Mouse (Mus musculus) brain, embryonic 14.5 days (tissue): ENCODE data around the gene Gm19402. TPM values are rescaled to one million over a fixed set of nuclear protein-coding genes. Genes with fewer than 3 reads are reported as not detected.

Source experiments
- DNase-seq: peaks from one replicate; pipeline ENCODE4 v3.0.0-alpha.2; 2011; ENCODE audit warnings: low read depth
- CTCF ChIP-seq: fragments of 200-500 bp; IDR thresholded peaks from 2 replicates; pipeline ENCODE4 v1.5.1; 2012; ENCODE audit warnings: inconsistent platforms, mild to moderate bottlenecking, moderate library complexity, borderline replicate concordance; ENCODE audit not compliant: insufficient read depth, insufficient read length; ENCODE audit errors: extremely low read depth
- POLR2A ChIP-seq: fragments of 200-500 bp; IDR thresholded peaks from 2 replicates; pipeline ENCODE4 v1.6.1; 2012; ENCODE audit warnings: mild to moderate bottlenecking, inconsistent platforms, borderline replicate concordance; ENCODE audit not compliant: poor library complexity, insufficient read depth, insufficient read length, severe bottlenecking; ENCODE audit errors: extremely low read depth
- polyA plus RNA-seq: library from polyadenylated mRNA; depleted of rRNA; stranded (reverse); fragments of >200 nt; gene quantifications from 2 replicates; pipeline ENCODE4 v1.2.3, GENCODE M21; 2012; rRNA removed

Gm19402 gene
- polyA plus RNA-seq, 1 experiment: not detected

DNA sequence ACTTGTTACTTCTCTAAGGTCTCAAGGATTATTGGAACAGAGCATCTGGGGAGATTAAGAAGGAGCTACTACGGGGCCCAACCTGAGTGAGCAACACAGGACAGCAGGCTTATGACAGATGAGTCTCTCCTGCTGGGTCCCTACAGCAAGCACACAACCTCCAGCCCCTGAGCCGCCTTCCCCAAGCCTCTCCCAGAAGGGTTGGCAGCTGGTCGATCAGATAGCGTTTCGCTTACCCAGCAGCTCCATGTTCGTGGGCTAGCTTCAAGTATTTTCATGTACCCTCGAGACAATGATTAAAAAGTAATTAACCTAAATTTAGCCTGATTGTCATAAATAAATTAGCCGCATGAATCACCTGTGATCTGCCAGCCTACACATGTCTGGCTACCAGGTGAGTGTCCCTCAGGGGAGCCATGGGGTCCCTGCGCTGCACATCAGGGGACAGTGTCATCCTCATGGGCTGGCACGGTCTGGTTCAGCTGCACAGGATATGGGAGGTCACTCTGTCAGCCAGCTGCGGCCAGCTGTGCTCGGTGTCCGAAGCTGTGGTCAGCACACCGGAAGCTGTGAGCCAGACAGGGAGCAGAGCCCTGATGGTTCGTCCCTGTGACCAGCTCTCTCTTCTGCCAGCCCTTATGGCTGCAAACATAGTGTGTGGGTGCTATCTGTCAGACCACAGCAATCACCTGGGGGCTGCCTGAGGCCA is 32.1 kb downstream of the Gm19402 start:
- TF ChIP-seq POLR2A (no peak), CTCF (no peak)
- DNase-seq: no peak

DNA sequence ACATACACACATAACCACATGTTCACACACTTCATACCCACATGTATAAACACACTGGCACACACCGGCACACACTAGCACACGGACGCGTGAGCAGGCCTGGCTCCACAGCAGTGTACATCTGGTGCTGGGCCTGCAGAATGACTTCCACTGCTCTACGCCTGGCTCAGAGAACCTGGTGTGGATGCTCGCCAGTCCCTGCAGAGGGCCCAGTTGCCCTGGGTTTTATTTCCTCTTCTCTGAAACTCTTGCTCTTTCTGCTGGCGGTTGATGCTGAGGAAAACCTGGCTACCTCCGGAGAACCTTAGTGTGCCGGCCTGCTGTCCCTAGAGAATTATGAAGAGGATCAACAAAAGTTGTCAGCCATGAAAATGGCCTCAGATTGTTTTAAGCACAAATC is 38.5 kb downstream of the Gm19402 start:
- TF ChIP-seq CTCF (no peak), POLR2A (no peak)
- no peak for DNase-seq

DNA sequence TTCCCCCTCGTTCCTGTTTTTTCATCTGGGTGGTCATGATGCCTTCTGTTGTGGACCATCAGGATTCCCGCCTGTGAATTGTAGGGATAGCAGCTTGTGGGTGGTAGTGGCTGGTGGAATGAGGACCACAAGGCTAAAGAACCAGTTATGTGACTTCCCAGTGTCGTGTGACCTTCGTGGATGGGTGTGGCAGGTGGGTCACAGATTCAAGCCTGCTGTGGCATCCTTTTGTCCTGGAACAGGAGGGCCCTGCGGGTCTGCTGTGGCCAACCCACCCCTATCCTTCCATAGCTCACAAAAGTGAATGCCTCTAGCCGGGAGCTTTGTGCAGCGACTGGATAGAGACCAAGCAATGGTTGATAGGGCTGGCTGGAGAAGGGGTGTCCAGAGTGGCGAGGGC is 42.7 kb downstream of the Gm19402 start:
- no peak for DNase-seq
- TF ChIP-seq POLR2A (no peak), CTCF (no peak)

GRCm38 (mm10) chr10:77647461-77647860 is 43.1 kb downstream of the Gm19402 start:
- TF ChIP-seq POLR2A (no peak), CTCF (no peak)
- no peak for DNase-seq

DNA sequence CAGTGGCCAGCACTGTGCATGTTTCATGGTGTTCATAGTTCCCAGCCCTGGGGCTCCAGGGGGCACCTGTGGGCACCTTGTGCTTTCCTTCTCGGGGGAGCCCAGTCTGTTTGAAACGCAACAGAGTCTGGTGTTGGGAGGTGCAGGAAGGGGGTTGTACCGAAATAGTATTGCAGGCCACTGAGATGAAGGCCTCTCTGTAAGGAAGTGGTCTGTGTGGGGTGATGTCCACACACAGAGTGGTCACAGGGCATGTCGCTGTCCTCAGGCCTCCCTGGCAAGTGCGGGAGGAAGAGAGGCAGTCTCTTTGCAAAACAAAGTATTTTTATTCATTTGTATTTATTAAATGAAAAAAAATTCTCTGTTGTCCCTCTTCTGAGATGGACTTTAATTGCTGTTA is 45.0 kb downstream of the Gm19402 start:
- no peak for DNase-seq
- no peak for TF ChIP-seq POLR2A
- no peak for TF ChIP-seq CTCF

GRCm38 (mm10) chr10:77643160-77643559 is 47.4 kb downstream of the Gm19402 start:
- TF ChIP-seq POLR2A: no peak
- TF ChIP-seq CTCF: no peak
- DNase-seq: no peak

Other genes starting within 250 kb of the Gm19402 start
- 38.1 and 38.8 TPM in 2 replicates for gene Fam207a, start 175.0 kb downstream of the Gm19402 start, polyA plus RNA-seq
- gene Itgb2, start 160.5 kb downstream of the Gm19402 start, polyA plus RNA-seq: 0.62 and 0.94 TPM in 2 replicates
- gene Pttg1ip, start 109.0 kb downstream of the Gm19402 start, polyA plus RNA-seq: 70.0 and 74.8 TPM in 2 replicates
- gene Sumo3, start 84.7 kb downstream of the Gm19402 start, polyA plus RNA-seq: 368 and 420 TPM in 2 replicates
- gene Gm49325, start 84.6 kb downstream of the Gm19402 start, polyA plus RNA-seq: not detected in 2 replicates
- 56.9 and 57.7 TPM in 2 replicates for gene Ube2g2, start 68.5 kb downstream of the Gm19402 start, polyA plus RNA-seq
- 1.5 and 1.6 TPM in 2 replicates for gene Tspear, start 4.2 kb downstream of the Gm19402 start, polyA plus RNA-seq
- gene Gm9508, start 6.5 kb upstream of the Gm19402 start, polyA plus RNA-seq: not detected in 2 replicates
- not detected in 2 replicates for gene Gm10272, start 15.9 kb upstream of the Gm19402 start, polyA plus RNA-seq
- not detected in 2 replicates for gene Gm10024, start 20.7 kb upstream of the Gm19402 start, polyA plus RNA-seq
- gene Gm10142, start 25.1 kb upstream of the Gm19402 start, polyA plus RNA-seq: not detected in 2 replicates
- not detected in 2 replicates for gene Krtap12-1, start 29.8 kb upstream of the Gm19402 start, polyA plus RNA-seq
- gene Gm10100, start 35.7 kb upstream of the Gm19402 start, polyA plus RNA-seq: not detected in 2 replicates
- gene Gm18596, start 51.9 kb upstream of the Gm19402 start, polyA plus RNA-seq: not detected in 2 replicates
- not detected in 2 replicates for gene Gm9736, start 60.6 kb upstream of the Gm19402 start, polyA plus RNA-seq
- gene Gm3233, start 68.9 kb upstream of the Gm19402 start, polyA plus RNA-seq: not detected in 2 replicates
- gene Gm3238, start 80.6 kb upstream of the Gm19402 start, polyA plus RNA-seq: not detected in 2 replicates
- not detected in 2 replicates for gene Gm7138, start 86.2 kb upstream of the Gm19402 start, polyA plus RNA-seq
- gene Gm3250, start 91.8 kb upstream of the Gm19402 start, polyA plus RNA-seq: not detected in 2 replicates
- gene Gm7137, start 97.4 kb upstream of the Gm19402 start, polyA plus RNA-seq: not detected in 2 replicates
- not detected in 2 replicates for gene Gm9639, start 104.3 kb upstream of the Gm19402 start, polyA plus RNA-seq
- gene Gm19668, start 108.4 kb upstream of the Gm19402 start, polyA plus RNA-seq: not detected in 2 replicates
- gene Gm9507, start 121.1 kb upstream of the Gm19402 start, polyA plus RNA-seq: not detected in 2 replicates
- 0.14 TPM in 1 of 2 replicates, not detected in the other for gene Gm2696, start 123.9 kb upstream of the Gm19402 start, polyA plus RNA-seq
- gene Krtap10-4, start 136.3 kb upstream of the Gm19402 start, polyA plus RNA-seq: not detected in 2 replicates
- not detected in 2 replicates for gene Krtap10-10, start 145.2 kb upstream of the Gm19402 start, polyA plus RNA-seq
- gene Gm36176, start 156.0 kb upstream of the Gm19402 start, polyA plus RNA-seq: not detected in 2 replicates
- 0.10 TPM in 1 of 2 replicates, not detected in the other for gene Gm10318, start 162.1 kb upstream of the Gm19402 start, polyA plus RNA-seq
- gene Gm3285, start 171.2 kb upstream of the Gm19402 start, polyA plus RNA-seq: not detected in 2 replicates
- 9.5 and 15.3 TPM in 2 replicates for gene Lrrc3, start 211.8 kb upstream of the Gm19402 start, polyA plus RNA-seq